Mouse (Mus musculus): ENCODE measurements around the gene Zdhhc23. TPM values are rescaled to one million over a fixed set of nuclear protein-coding genes. Genes with fewer than 3 reads are reported as not detected.

The Zdhhc23 gene
- polyA plus RNA-seq, 1 experiment from 2014 or later: 2.0 TPM

GRCm38 (mm10) chr16:43930577-43930976, 49.0 kb downstream of the Zdhhc23 start:
- Histone ChIP-seq H3K9ac (ENCODE audit: low read depth, low read length) (no peak overlapping the region), H3K27ac (ENCODE audit: low read depth, low read length) (no peak overlapping the region), H3K4me1 (replicated peaks; ENCODE audit: control insufficient read depth, insufficient read depth, low read length) (0 out of 2 replicates have a peak, but pooled peaks cover 4% of the 10 kb centered on the region), H3K4me2 (replicated peaks; ENCODE audit: low read depth) (no peak overlapping the region), H3K4me3 (ENCODE audit: low read depth, low read length) (no peak overlapping the region), H3K27me3 (replicated peaks; ENCODE audit: control insufficient read depth, insufficient read depth, low read length) (no peaks in the 10 kb centered on the region), H3K9me3 (ENCODE audit: control insufficient read depth) (no peaks in the 10 kb centered on the region), H3K36me3 (ENCODE audit: control insufficient read depth, insufficient read depth) (no peaks in the 10 kb centered on the region)
- TF ChIP-seq CTCF (IDR thresholded peaks at IDR 0.05; ENCODE audit: low read depth): no peak
- no peak for ATAC-seq

GRCm38 (mm10) chr16:43926341-43926859, 53.2 kb downstream of the Zdhhc23 start, which contains the start of gene Qtrt2:
Gene Qtrt2, minus strand, starts transcription at chr16:43926809.
- no peaks in the 10 kb centered on the region for H3K9me3 ChIP-seq (ENCODE audit: control insufficient read depth)
- no peak for TF ChIP-seq CTCF (IDR thresholded peaks at IDR 0.05; ENCODE audit: low read depth)
- WGBS: 79% methylated on average over 6 of the region's 6 CpGs

GRCm38 (mm10) chr16:43925846-43926245, 53.7 kb downstream of the Zdhhc23 start:
- Histone ChIP-seq H3K36me3 (ENCODE audit: control insufficient read depth, insufficient read depth) (no peaks in the 10 kb centered on the region), H3K27me3 (replicated peaks; ENCODE audit: control insufficient read depth, insufficient read depth, low read length) (no peaks in the 10 kb centered on the region)
- WGBS: 86% methylated on average over 1 of the region's 1 CpGs

More at GRCm38 (mm10) chr16:43926341-43926859, 53.2 kb downstream of the Zdhhc23 start, which contains the start of gene Qtrt2:
- Histone ChIP-seq H3K36me3 (ENCODE audit: control insufficient read depth, insufficient read depth) (no peaks in the 10 kb centered on the region), H3K27me3 (replicated peaks; ENCODE audit: control insufficient read depth, insufficient read depth, low read length) (no peaks in the 10 kb centered on the region), H3K27ac (ENCODE audit: low read depth, low read length) (no peak within 1 kb of the TSS), H3K4me3 (ENCODE audit: low read depth, low read length) (no peak within 1 kb of the TSS), H3K9ac (ENCODE audit: low read depth, low read length) (no peak within 1 kb of the TSS), H3K4me2 (replicated peaks; ENCODE audit: low read depth) (no peak within 1 kb of the TSS), H3K4me1 (replicated peaks; ENCODE audit: control insufficient read depth, insufficient read depth, low read length) (0 out of 2 replicates have a peak, but pooled peaks cover 4% of the 10 kb centered on the region)
- ATAC-seq: no peak

GRCm38 (mm10) chr16:43925001-43925558, 54.5 kb downstream of the Zdhhc23 start:
- no peak for ATAC-seq
- 0 out of 2 replicates have a peak, but pooled peaks cover 2% of the 10 kb centered on the region for H3K4me1 ChIP-seq (replicated peaks; ENCODE audit: control insufficient read depth, insufficient read depth, low read length)
- no peak overlapping the region for H3K4me3 ChIP-seq (ENCODE audit: low read depth, low read length)
- H3K9ac ChIP-seq (ENCODE audit: low read depth, low read length): no peak overlapping the region
- no peaks in the 10 kb centered on the region for H3K9me3 ChIP-seq (ENCODE audit: control insufficient read depth)
- H3K27ac ChIP-seq (ENCODE audit: low read depth, low read length): no peak overlapping the region
- 29% methylated on average over 6 of the region's 6 CpGs for WGBS
- H3K4me2 ChIP-seq (replicated peaks; ENCODE audit: low read depth): no peak overlapping the region
- no peaks in the 10 kb centered on the region for H3K27me3 ChIP-seq (replicated peaks; ENCODE audit: control insufficient read depth, insufficient read depth, low read length)
- no peaks in the 10 kb centered on the region for H3K36me3 ChIP-seq (ENCODE audit: control insufficient read depth, insufficient read depth)
- TF ChIP-seq CTCF (IDR thresholded peaks at IDR 0.05; ENCODE audit: low read depth): no peak

More at GRCm38 (mm10) chr16:43925846-43926245, 53.7 kb downstream of the Zdhhc23 start:
- TF ChIP-seq CTCF (IDR thresholded peaks at IDR 0.05; ENCODE audit: low read depth): no peak
- Histone ChIP-seq H3K27ac (ENCODE audit: low read depth, low read length) (no peak overlapping the region), H3K4me1 (replicated peaks; ENCODE audit: control insufficient read depth, insufficient read depth, low read length) (0 out of 2 replicates have a peak, but pooled peaks cover 4% of the 10 kb centered on the region), H3K9ac (ENCODE audit: low read depth, low read length) (no peak overlapping the region), H3K9me3 (ENCODE audit: control insufficient read depth) (no peaks in the 10 kb centered on the region), H3K4me3 (ENCODE audit: low read depth, low read length) (no peak overlapping the region), H3K4me2 (replicated peaks; ENCODE audit: low read depth) (no peak overlapping the region)
- ATAC-seq: no peak

- 77% methylated on average over 3 of the region's 3 CpGs for WGBS
- H3K9me3 ChIP-seq (ENCODE audit: control insufficient read depth): no peaks in the 10 kb centered on the region
- H3K36me3 ChIP-seq (ENCODE audit: control insufficient read depth, insufficient read depth): no peaks in the 10 kb centered on the region
- no peak overlapping the region for H3K9ac ChIP-seq (ENCODE audit: low read depth, low read length)
- H3K27ac ChIP-seq (ENCODE audit: low read depth, low read length): no peak overlapping the region
- H3K4me3 ChIP-seq (ENCODE audit: low read depth, low read length): no peak overlapping the region
- ATAC-seq: no peak
- H3K27me3 ChIP-seq (replicated peaks; ENCODE audit: control insufficient read depth, insufficient read depth, low read length): no peaks in the 10 kb centered on the region
- TF ChIP-seq CTCF (IDR thresholded peaks at IDR 0.05; ENCODE audit: low read depth): no peak
- no peaks in the 10 kb centered on the region for H3K4me1 ChIP-seq (replicated peaks; ENCODE audit: control insufficient read depth, insufficient read depth, low read length)
- no peak overlapping the region for H3K4me2 ChIP-seq (replicated peaks; ENCODE audit: low read depth)
Measured at GRCm38 (mm10) chr16:43922630-43923029, 57.0 kb downstream of the Zdhhc23 start.

GRCm38 (mm10) chr16:43922024-43922423, 57.6 kb downstream of the Zdhhc23 start:
- Histone ChIP-seq H3K27ac (ENCODE audit: low read depth, low read length) (no peak overlapping the region), H3K4me1 (replicated peaks; ENCODE audit: control insufficient read depth, insufficient read depth, low read length) (no peaks in the 10 kb centered on the region), H3K4me3 (ENCODE audit: low read depth, low read length) (no peak overlapping the region), H3K27me3 (replicated peaks; ENCODE audit: control insufficient read depth, insufficient read depth, low read length) (no peaks in the 10 kb centered on the region), H3K4me2 (replicated peaks; ENCODE audit: low read depth) (no peak overlapping the region), H3K9ac (ENCODE audit: low read depth, low read length) (no peak overlapping the region), H3K9me3 (ENCODE audit: control insufficient read depth) (no peaks in the 10 kb centered on the region), H3K36me3 (ENCODE audit: control insufficient read depth, insufficient read depth) (no peaks in the 10 kb centered on the region)
- TF ChIP-seq CTCF (IDR thresholded peaks at IDR 0.05; ENCODE audit: low read depth): no peak
- no peak for ATAC-seq
- WGBS: 84% methylated on average over 2 of the region's 2 CpGs

Measured in intestine, postnatal 0 days (tissue).